Mouse (Mus musculus): ENCODE data around the gene Uba2.

Gene Uba2

GRCm38 (mm10) chr7:34166850-34167249 is 2.5 kb downstream of the Uba2 start:
- DNase-seq (ENCODE audit: low spot score) = no peak

GRCm38 (mm10) chr7:34165999-34166398 is 3.4 kb downstream of the Uba2 start:
- DNase-seq (ENCODE audit: low spot score) = no peak

GRCm38 (mm10) chr7:34164671-34165070 is 4.7 kb downstream of the Uba2 start:
- DNase-seq (ENCODE audit: low spot score) = no peak

GRCm38 (mm10) chr7:34159167-34159566 is 10.2 kb downstream of the Uba2 start:
- no peak for DNase-seq (ENCODE audit: low spot score)

- DNase-seq (ENCODE audit: low spot score) = no peak
These were observed 11.4 kb downstream of the Uba2 start for GRCm38 (mm10) chr7:34157994-34158393.

GRCm38 (mm10) chr7:34147193-34147592 is 22.2 kb downstream of the Uba2 start:
- no peak for DNase-seq (ENCODE audit: low spot score)

GRCm38 (mm10) chr7:34141123-34141522 is 28.3 kb downstream of the Uba2 start:
- no peak for DNase-seq (ENCODE audit: low spot score)

GRCm38 (mm10) chr7:34139493-34139892 is 29.9 kb downstream of the Uba2 start:
- DNase-seq (ENCODE audit: low spot score) = no peak

- peak; percentile 29 for DNase-seq (ENCODE audit: low spot score)
These were observed 35.1 kb downstream of the Uba2 start for GRCm38 (mm10) chr7:34134336-34134735.

GRCm38 (mm10) chr7:34133117-34133762 is 36.2 kb downstream of the Uba2 start, which contains the start of gene Wtip:
TSS of gene Wtip (minus strand) at chr7:34133268.
- peak; percentile 86 for DNase-seq (ENCODE audit: low spot score)

GRCm38 (mm10) chr7:34132355-34133079 is 36.9 kb downstream of the Uba2 start:
- peak; percentile 45 for DNase-seq (ENCODE audit: low spot score)

GRCm38 (mm10) chr7:34131959-34132354 is 37.4 kb downstream of the Uba2 start:
- peak; percentile 13 for DNase-seq (ENCODE audit: low spot score)

GRCm38 (mm10) chr7:34131118-34131517 is 38.3 kb downstream of the Uba2 start:
- no peak for DNase-seq (ENCODE audit: low spot score)

GRCm38 (mm10) chr7:34126291-34126690 is 43.1 kb downstream of the Uba2 start:
- DNase-seq (ENCODE audit: low spot score) = no peak

GRCm38 (mm10) chr7:34125346-34125745 is 44.1 kb downstream of the Uba2 start:
- DNase-seq (ENCODE audit: low spot score) = no peak

GRCm38 (mm10) chr7:34122987-34123720 is 46.2 kb downstream of the Uba2 start:
- no peak for DNase-seq (ENCODE audit: low spot score)

GRCm38 (mm10) chr7:34120636-34121035 is 48.8 kb downstream of the Uba2 start:
- peak; percentile 31 for DNase-seq (ENCODE audit: low spot score)

GRCm38 (mm10) chr7:34116601-34117000 is 52.8 kb downstream of the Uba2 start:
- DNase-seq (ENCODE audit: low spot score) = no peak

GRCm38 (mm10) chr7:34109190-34109589 is 60.2 kb downstream of the Uba2 start:
- DNase-seq (ENCODE audit: low spot score) = no peak

- no peak for DNase-seq (ENCODE audit: low spot score)
These were observed 68.1 kb downstream of the Uba2 start for GRCm38 (mm10) chr7:34101276-34101675.

- no peak for DNase-seq (ENCODE audit: low spot score)
These were observed 69.4 kb downstream of the Uba2 start for GRCm38 (mm10) chr7:34100002-34100401.

- no peak for DNase-seq (ENCODE audit: low spot score)
These were observed 74.4 kb downstream of the Uba2 start, which contains the start of gene Scgb1b30 for GRCm38 (mm10) chr7:34094911-34095481. TSS of gene Scgb1b30 (plus strand) at chr7:34095431.
